Mouse (Mus musculus) heart, embryonic 13.5 days (tissue): ENCODE measurements around the gene Thap4. TPM values are rescaled to one million over a fixed set of nuclear protein-coding genes. Genes with fewer than 3 reads are reported as not detected.

Experiments used
- ATAC-seq: fragments of 200-750 bp; cut with Nextera tagmentation; 2 replicates; pipeline ENCODE4 v1.8.0; 2017; ENCODE audit warnings: moderate TSS enrichment; ENCODE audit not compliant: insufficient number of reproducible peaks, low FRiP score, low TSS enrichment; ENCODE audit errors: extremely low read depth
- H3K27ac ChIP-seq: fragments of 300-500 bp; sonication (generic); replicated peaks from 2 replicates; pipeline ENCODE4 v1.5.1; 2015; ENCODE audit warnings: moderate library complexity, mild to moderate bottlenecking, inconsistent platforms
- H3K27me3 ChIP-seq: fragments of 300-500 bp; sonication (generic); replicated peaks from 2 replicates; pipeline ENCODE4 v1.6.1; 2015; ENCODE audit warnings: mild to moderate bottlenecking, inconsistent platforms
- H3K36me3 ChIP-seq: fragments of 300-500 bp; sonication (generic); 2 replicates; pipeline ENCODE4 v1.6.1; 2015; ENCODE audit warnings: mild to moderate bottlenecking, inconsistent platforms
- H3K4me1 ChIP-seq: fragments of 300-500 bp; sonication (generic); 2 replicates; pipeline ENCODE4 v1.6.1; 2015; ENCODE audit warnings: inconsistent platforms
- H3K4me2 ChIP-seq: fragments of 300-500 bp; sonication (generic); 2 replicates; pipeline ENCODE4 v1.6.1; 2015; ENCODE audit warnings: inconsistent platforms, mild to moderate bottlenecking, moderate library complexity
- H3K4me3 ChIP-seq: fragments of 300-500 bp; sonication (generic); 2 replicates; pipeline ENCODE4 v1.5.1; 2015; ENCODE audit warnings: moderate library complexity, mild to moderate bottlenecking, inconsistent platforms
- H3K9ac ChIP-seq: fragments of 300-500 bp; sonication (generic); 2 replicates; pipeline ENCODE4 v1.6.1; 2015; ENCODE audit warnings: inconsistent platforms, mild to moderate bottlenecking, moderate library complexity
- H3K9me3 ChIP-seq: fragments of 300-500 bp; sonication (generic); 2 replicates; pipeline ENCODE4 v1.6.1; 2016; ENCODE audit warnings: inconsistent platforms
- WGBS: fragments of 180-500 bp; shearing (Covaris S2); methylation state at CpG from one replicate; pipeline ENCODE4 v1.1.7; 2015; ENCODE audit warnings: mixed read lengths; 5-methylcytosine and 5-hydroxymethylcytosine counted together
- polyA plus RNA-seq: library from polyadenylated mRNA; unstranded; fragments of >200 nt; fragmentation: Nextera tagmentation; extraction: Ambion mirVana; gene quantifications from 2 replicates; pipeline ENCODE4 v1.2.1, GENCODE M21; 2015

Thap4 gene
- polyA plus RNA-seq, result 50.8 and 54.4 TPM in 2 replicates

DNA sequence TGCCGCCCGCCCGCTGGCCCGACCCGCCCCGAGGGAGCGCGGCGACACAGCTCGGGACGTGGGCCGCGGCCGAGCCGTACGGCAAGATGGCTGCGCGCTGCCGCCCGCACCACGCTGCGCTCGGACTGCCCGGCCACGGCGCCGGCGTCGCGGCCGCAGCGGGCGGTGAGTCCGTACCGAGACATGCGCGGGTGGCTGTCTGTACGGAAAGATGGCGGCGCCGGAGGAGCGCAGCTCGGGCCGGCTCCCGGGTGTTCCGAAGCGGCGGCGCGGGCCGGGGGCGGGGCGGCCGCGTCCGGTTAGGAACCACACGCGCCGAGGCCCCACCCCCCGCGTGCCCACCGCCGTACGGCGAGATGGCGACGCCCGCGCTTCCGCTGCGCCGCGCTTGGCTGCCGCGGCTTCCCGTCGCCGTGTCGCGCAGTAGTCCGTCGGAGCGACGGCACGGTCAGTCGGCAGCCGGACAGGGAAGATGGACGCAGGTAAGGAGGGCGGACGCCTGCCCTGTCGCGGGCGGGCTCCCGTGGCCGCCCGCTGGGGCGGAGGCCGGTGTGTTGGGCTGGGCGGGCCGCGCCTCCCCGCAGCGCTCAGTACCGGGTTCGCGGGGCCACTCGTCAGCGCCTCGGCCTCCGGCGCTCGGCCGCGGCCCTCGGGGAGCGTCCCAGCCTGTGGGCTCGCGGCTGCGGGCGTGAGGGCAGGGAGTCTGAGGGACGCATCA lies at the start of gene Thap4:
TSS of gene Thap4 (minus strand) at position 292 of the 718 bp plus-strand sequence.
- WGBS, result under 1% methylated on average over 115 of the region's 121 CpGs
- Histone ChIP-seq H3K9ac (peak within 1 kb of the TSS; percentile 97), H3K4me1 (peaks cover 35% of the 10 kb centered on the region), H3K4me2 (peak within 1 kb of the TSS; percentile 81), H3K27ac (peak within 1 kb of the TSS; percentile 90), H3K4me3 (peak within 1 kb of the TSS; percentile 91), H3K36me3 (peaks cover 10% of the 10 kb centered on the region), H3K27me3 (no peaks in the 10 kb centered on the region), H3K9me3 (no peaks in the 10 kb centered on the region)
- peak; percentile 86 for ATAC-seq

DNA sequence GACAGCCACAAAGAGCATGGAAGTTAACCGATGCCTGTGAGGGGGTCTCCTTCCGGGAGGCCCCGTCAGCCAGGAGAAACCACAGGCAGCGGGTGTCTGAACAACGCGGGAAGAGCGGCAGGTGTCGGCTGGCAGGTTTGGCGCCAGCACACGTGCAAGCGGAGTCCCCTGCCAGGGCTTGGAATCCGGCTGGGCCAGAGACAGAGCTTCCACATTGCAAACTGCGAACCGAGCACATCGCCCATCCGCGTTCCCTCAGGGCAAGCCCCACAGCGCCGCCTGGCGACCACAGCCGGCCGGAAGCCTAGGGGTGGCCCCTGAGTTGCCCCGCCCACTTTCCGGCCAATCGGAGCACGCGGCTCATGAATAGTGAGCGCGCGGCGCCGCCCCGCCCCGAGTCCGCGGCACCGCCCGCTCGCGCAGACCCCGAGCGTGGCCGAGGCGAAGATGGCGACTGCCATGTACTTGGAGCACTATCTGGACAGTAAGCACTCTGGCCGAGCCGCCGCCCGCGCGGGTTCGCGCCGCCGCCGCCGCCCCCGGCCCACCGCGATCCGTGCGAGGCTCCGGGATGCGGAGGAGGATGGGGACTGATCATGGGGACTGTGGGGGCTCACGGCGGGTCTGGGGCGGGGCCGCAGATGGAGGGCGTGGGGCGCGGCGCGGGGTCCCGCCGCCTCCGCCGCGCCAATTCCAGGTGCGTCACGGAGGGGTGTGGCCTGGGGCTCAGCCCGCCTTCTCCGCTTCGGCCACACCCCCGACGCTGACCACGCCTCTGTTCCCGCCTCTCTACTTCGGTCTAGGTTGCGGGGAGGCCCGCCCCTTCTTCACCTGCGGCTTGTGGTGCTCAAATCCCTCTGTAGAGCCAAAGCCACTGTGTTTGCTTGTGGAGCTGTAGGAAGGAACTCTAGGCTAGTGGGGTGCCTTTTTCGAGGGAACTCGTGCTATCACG lies 49.2 kb upstream of the Thap4 start, which contains the start of gene Ing5:
TSS of gene Ing5 (plus strand) at position 410 of the 952 bp plus-strand sequence.
- H3K4me3 ChIP-seq, result peak within 1 kb of the TSS; percentile 73
- peaks cover 37% of the 10 kb centered on the region for H3K4me1 ChIP-seq
- peak within 1 kb of the TSS; percentile 98 for H3K27ac ChIP-seq
- H3K9ac ChIP-seq, result peak within 1 kb of the TSS; percentile 94
- peak; percentile 91 for ATAC-seq
- H3K36me3 ChIP-seq, result peaks cover 47% of the 10 kb centered on the region
- peak within 1 kb of the TSS; percentile 92 for H3K4me2 ChIP-seq
- under 1% methylated on average over 93 of the region's 94 CpGs for WGBS
- no peaks in the 10 kb centered on the region for H3K27me3 ChIP-seq
- no peaks in the 10 kb centered on the region for H3K9me3 ChIP-seq

DNA sequence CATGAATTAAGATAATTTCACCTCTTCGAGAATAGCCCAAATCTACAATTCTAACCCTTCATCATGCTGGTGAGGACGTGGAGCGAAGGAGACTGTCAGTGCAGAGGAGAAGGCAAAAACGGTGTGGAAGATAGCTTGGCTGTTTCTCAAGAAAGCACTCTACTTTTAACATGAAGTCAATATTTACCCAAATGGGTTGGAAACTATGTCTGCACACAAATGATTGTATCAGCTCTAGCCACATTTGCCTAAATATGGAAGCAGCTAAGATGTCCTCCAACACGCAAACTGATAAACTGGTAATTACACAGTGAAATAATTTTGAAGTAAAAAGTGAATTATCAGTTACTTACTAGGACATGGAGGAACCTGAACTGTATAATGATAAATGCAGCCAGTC lies 48.1 kb upstream of the Thap4 start:
- 78% methylated on average over 5 of the region's 5 CpGs for WGBS

DNA sequence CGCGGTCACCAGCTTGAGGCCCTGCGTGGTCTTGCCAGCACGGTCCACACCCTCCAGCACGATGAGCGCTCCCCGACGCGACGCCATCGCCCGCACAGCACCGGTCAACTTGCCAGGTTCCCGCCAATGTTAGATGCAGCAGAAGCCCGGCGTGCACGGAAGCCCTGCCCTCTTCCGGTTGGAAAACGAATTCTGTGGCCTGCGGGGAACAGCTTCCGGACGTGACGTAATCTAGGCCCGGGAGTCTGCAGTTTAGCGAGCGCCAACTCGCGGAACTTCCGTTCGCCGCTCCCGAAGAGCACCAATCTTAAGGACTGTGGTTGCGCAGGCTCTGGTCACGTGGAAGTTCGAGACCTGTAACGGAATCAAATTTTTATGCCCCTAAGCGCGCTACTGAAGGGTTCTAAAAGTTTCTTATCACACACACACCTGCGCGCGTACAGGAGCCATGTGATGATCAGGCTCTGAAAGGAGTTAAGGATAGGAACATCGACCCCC lies 47.1 kb upstream of the Thap4 start, which contains the start of gene Dtymk:
TSS of gene Dtymk (minus strand) at position 194 of the 498 bp plus-strand sequence.
- peak within 1 kb of the TSS; percentile 98 for H3K27ac ChIP-seq
- WGBS, result under 1% methylated on average over 42 of the region's 42 CpGs
- peaks cover 49% of the 10 kb centered on the region for H3K36me3 ChIP-seq
- H3K9me3 ChIP-seq, result no peaks in the 10 kb centered on the region
- H3K9ac ChIP-seq, result peak within 1 kb of the TSS; percentile 86
- H3K4me1 ChIP-seq, result peaks cover 37% of the 10 kb centered on the region
- no peaks in the 10 kb centered on the region for H3K27me3 ChIP-seq
- peak within 1 kb of the TSS; percentile 73 for H3K4me3 ChIP-seq
- peak; percentile 48 for ATAC-seq
- peak within 1 kb of the TSS; percentile 92 for H3K4me2 ChIP-seq

More for the DNA sequence above, 48.1 kb upstream of the Thap4 start:
- Histone ChIP-seq H3K9ac (peak overlapping the region; percentile 85), H3K4me1 (peaks cover 37% of the 10 kb centered on the region), H3K4me2 (peak overlapping the region; percentile 92), H3K4me3 (peak overlapping the region; percentile 73), H3K36me3 (peaks cover 47% of the 10 kb centered on the region), H3K27ac (peak overlapping the region; percentile 98), H3K27me3 (no peaks in the 10 kb centered on the region), H3K9me3 (no peaks in the 10 kb centered on the region)
- no peak for ATAC-seq

DNA sequence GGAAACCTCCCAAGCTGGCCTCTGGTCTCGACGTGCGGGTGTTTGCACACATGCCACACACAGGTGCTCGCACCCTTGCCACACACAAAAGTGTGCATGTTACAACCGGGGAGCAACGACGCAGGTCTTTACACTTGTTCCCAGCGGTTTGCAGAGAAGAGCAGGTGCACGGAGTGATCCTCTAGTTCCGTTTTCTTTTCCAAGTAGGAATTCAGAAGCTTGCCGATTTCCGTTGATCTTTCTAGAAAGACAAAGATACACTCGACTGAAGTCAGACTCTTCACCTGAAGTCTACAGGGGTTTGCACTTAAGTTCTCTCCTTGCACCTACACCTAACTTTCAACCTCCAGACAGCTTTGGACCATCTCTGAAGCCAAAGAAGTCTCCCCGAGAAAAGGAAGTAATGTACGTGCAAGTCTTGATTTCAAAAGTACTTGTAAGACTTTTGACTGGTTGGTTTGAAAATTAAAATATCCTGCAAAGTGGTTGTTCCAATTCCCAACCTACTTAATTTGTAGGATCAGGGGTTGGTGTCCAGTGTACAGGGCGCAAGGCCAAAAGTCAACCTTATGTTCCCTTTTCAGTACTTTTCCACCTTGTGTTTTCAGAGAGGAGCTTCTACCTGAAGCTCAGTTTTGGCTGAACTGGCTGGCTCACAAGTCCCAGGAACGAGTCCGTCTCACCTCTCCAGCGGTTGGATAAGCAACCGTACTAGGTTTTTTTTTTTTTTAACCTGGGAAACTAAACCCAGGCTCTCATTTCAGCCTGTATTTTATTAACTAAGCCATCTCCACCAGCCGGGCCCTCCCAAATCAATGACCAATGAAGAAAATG lies 46.2 kb upstream of the Thap4 start:
- peak overlapping the region; percentile 86 for H3K9ac ChIP-seq
- peak overlapping the region; percentile 73 for H3K4me3 ChIP-seq
- no peak for ATAC-seq
- no peaks in the 10 kb centered on the region for H3K9me3 ChIP-seq
- peaks cover 40% of the 10 kb centered on the region for H3K4me1 ChIP-seq
- WGBS, result 70% methylated on average over 21 of the region's 21 CpGs
- peak overlapping the region; percentile 92 for H3K4me2 ChIP-seq
- H3K27ac ChIP-seq, result peak overlapping the region; percentile 90
- H3K27me3 ChIP-seq, result no peaks in the 10 kb centered on the region
- H3K36me3 ChIP-seq, result peaks cover 47% of the 10 kb centered on the region

DNA sequence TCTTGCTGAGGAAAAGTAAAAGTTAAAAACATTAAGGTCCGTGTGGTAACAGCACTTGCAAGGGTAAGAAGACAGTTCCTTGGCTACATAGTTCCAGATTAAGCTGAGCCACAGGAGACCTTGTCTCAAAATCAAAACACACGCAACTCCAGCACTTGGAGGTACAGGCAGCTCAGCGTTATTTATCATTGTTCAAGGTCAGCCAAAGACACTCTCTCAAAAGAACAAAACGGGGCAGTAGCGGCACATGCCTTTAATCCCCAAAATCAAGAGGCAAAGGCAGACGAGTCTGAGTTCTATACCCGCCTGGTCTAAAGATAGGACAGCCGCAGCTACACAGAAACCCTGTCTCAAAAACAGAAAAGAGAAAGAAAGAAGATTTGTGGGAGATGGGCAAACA lies 41.2 kb upstream of the Thap4 start:
- Histone ChIP-seq H3K27ac (no peak overlapping the region), H3K4me3 (no peak overlapping the region), H3K4me2 (peak overlapping the region; percentile 22; the same call in 1 of the 2 replicates), H3K27me3 (no peaks in the 10 kb centered on the region), H3K36me3 (peaks cover 96% of the 10 kb centered on the region), H3K9me3 (no peaks in the 10 kb centered on the region; the same call in 1 of the 2 replicates), H3K9ac (peak overlapping the region; percentile 17; the same call in 1 of the 2 replicates), H3K4me1 (peaks cover 12% of the 10 kb centered on the region)
- ATAC-seq, result no peak
- 56% methylated on average over 8 of the region's 8 CpGs for WGBS

DNA sequence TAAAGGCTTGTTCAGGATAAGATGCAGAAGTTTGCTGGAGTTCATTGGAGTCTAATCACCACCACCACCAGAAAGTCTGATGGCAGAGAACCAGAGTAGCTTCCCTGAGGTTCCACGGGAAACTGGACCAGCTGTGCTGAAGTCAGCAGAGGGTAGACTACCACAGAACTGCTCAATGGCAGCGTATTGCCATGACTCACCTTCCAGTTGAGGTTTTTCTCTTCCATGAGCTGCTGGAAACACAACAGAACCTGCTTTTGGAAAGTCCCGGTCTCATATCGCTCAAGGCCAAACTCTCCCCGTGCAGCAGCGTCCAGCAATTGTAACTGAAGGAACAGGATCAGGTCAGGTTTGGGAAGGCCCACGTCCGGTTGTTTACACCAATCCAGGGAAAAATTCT lies 39.9 kb upstream of the Thap4 start:
- Histone ChIP-seq H3K4me1 (peaks cover 9% of the 10 kb centered on the region), H3K36me3 (peaks cover 98% of the 10 kb centered on the region), H3K4me3 (no peak overlapping the region), H3K4me2 (no peak overlapping the region), H3K9ac (no peak overlapping the region), H3K27me3 (no peaks in the 10 kb centered on the region), H3K9me3 (no peaks in the 10 kb centered on the region; the same call in 1 of the 2 replicates), H3K27ac (no peak overlapping the region)
- no peak for ATAC-seq
- WGBS, result 92% methylated on average over 8 of the region's 8 CpGs

DNA sequence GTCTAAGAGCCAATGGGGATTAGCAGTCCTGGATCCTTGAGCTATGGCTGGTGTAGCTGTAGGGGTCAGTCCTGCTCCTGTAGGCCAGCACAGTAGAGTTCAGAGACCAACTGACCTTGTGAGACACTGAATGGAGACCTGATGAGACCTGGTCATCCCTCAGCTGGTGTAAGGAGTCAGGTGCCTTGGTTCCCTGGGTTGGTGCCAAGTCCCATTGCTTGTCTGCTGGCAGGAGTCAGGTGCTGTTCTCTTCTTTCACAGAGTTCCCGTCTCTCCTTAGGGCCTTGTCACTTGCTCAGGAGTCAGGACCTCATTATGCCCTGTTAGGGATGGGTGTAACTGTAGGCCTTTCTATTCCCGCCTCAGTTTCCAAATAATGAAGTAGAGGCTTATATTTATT lies 32.2 kb upstream of the Thap4 start:
- no peak for ATAC-seq
- no peaks in the 10 kb centered on the region; the same call in 1 of the 2 replicates for H3K9me3 ChIP-seq

DNA sequence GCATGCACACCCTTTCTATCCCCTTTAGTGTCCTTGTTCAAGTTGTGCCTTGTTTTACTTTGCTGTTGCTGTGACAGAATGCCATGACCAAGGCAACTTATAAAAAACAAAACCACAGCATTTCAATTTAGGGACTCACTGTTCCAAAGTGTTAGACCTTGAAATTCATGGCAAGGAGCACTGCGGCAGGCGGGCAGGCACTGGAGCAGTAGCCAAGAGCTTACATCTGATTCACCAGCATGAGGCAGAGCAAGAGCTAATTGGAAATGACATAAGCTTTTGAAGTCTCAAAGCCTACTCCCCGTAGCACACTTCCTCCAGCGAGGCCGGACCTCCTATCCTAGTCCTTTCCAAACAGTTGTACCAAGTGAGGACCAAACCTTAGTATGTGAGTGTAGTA lies 22.0 kb upstream of the Thap4 start:
- Histone ChIP-seq H3K9ac (no peak overlapping the region), H3K27me3 (no peaks in the 10 kb centered on the region), H3K4me2 (no peak overlapping the region), H3K9me3 (no peaks in the 10 kb centered on the region), H3K36me3 (peaks cover 88% of the 10 kb centered on the region), H3K4me1 (no peaks in the 10 kb centered on the region), H3K27ac (no peak overlapping the region), H3K4me3 (no peak overlapping the region)
- no peak for ATAC-seq
- 94% methylated on average over 5 of the region's 5 CpGs for WGBS

More for the DNA sequence above, 32.2 kb upstream of the Thap4 start:
- no peak overlapping the region for H3K4me3 ChIP-seq
- peaks cover 100% of the 10 kb centered on the region for H3K36me3 ChIP-seq
- H3K27me3 ChIP-seq, result no peaks in the 10 kb centered on the region
- no peak overlapping the region for H3K27ac ChIP-seq
- WGBS, result 63% methylated on average over 2 of the region's 2 CpGs
- no peaks in the 10 kb centered on the region for H3K4me1 ChIP-seq
- H3K9ac ChIP-seq, result no peak overlapping the region
- H3K4me2 ChIP-seq, result no peak overlapping the region

DNA sequence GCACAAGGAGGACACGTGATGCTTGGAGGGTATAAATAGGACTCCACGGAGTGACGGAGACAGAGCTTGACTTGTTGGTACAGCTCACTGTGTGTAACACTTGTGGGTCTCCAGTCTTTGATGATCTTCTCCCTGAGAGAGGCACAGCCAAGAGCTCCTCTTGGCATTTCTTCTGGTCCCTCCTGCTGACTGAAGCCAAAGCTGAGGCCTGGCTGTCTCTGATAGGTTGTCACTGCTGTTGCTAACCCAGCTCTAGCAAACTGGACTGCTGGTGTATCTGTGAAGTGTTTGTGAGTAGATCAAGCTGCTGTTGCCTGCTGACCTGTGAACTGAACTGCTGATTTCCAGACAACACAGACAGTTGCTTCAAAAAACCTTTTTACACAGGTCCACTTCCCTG lies 15.2 kb upstream of the Thap4 start:
- Histone ChIP-seq H3K27ac (no peak overlapping the region), H3K9ac (no peak overlapping the region), H3K4me1 (no peaks in the 10 kb centered on the region), H3K36me3 (peaks cover 52% of the 10 kb centered on the region), H3K27me3 (no peaks in the 10 kb centered on the region), H3K4me2 (no peak overlapping the region), H3K4me3 (no peak overlapping the region), H3K9me3 (no peaks in the 10 kb centered on the region)
- 86% methylated on average over 3 of the region's 3 CpGs for WGBS
- ATAC-seq, result no peak
